Mouse (Mus musculus) heart, embryonic 10.5 days (tissue): ENCODE data around the gene Rpl18a. TPM values are rescaled to one million over a fixed set of nuclear protein-coding genes. Genes with fewer than 3 reads are reported as not detected.

Experiments
- microRNA counts: library from miRNA; unstranded; fragments of <30 nt; microRNA quantifications from one replicate; lab custom pipeline; 2017
- microRNA-seq: library from miRNA; unstranded; fragments of <30 nt; microRNA quantifications from one replicate; pipeline ENCODE4, GENCODE M21; 2017
- polyA plus RNA-seq: library from polyadenylated mRNA; unstranded; fragments of >200 nt; fragmentation: Nextera tagmentation; extraction: Ambion mirVana; gene quantifications from 2 replicates; pipeline ENCODE4 v1.2.1, GENCODE M21; 2016

Rpl18a gene
- polyA plus RNA-seq, 1 experiment from 2014 or later: 2,378 TPM

MicroRNAs encoded within 50 kb of the gene (microRNA counts, 519-probe panel; counts per million panel counts)
- not detected for microRNA mmu-miR-1969 (lab: Ali Mortazavi, UCI)

Small RNAs within 50 kb of the gene (microRNA-seq; reads per million reads assigned to microRNA genes)
- gene Mir1969 (10.9 reads per million, percentile 25 among the genes with 10 or more reads in this experiment), gene Mir7067 (not detected)

Other genes with a start within 250 kb of the Rpl18a start
- 38.0 and 42.0 TPM in 2 replicates for gene Pgpep1, start 237.0 kb downstream of the Rpl18a start, polyA plus RNA-seq
- gene Lsm4, start 224.2 kb downstream of the Rpl18a start, polyA plus RNA-seq: 344 and 410 TPM in 2 replicates
- gene Jund, start 198.5 kb downstream of the Rpl18a start, polyA plus RNA-seq: 76.3 and 116 TPM in 2 replicates
- not detected in 2 replicates for gene Iqcn, start 194.0 kb downstream of the Rpl18a start, polyA plus RNA-seq
- gene Gm3336, start 178.9 kb downstream of the Rpl18a start, polyA plus RNA-seq: not detected in 2 replicates
- 0.45 and 0.48 TPM in 2 replicates for gene Pde4c, start 173.7 kb downstream of the Rpl18a start, polyA plus RNA-seq
- gene Rab3a, start 142.7 kb downstream of the Rpl18a start, polyA plus RNA-seq: 11.2 and 14.2 TPM in 2 replicates
- 39.0 and 44.6 TPM in 2 replicates for gene Mpv17l2, start 136.5 kb downstream of the Rpl18a start, polyA plus RNA-seq
- gene Pik3r2, start 120.7 kb downstream of the Rpl18a start, polyA plus RNA-seq: 40.6 and 43.5 TPM in 2 replicates
- 7.9 and 9.3 TPM in 2 replicates for gene Mast3, start 92.4 kb downstream of the Rpl18a start, polyA plus RNA-seq
- gene Il12rb1, start 89.0 kb downstream of the Rpl18a start, polyA plus RNA-seq: 0.12 TPM in 1 of 2 replicates, not detected in the other
- 3.7 and 3.8 TPM in 2 replicates for gene Arrdc2, start 57.7 kb downstream of the Rpl18a start, polyA plus RNA-seq
- 1.1 and 1.6 TPM in 2 replicates for gene Kcnn1, start 34.2 kb downstream of the Rpl18a start, polyA plus RNA-seq
- gene Ccdc124, start 23.5 kb downstream of the Rpl18a start, polyA plus RNA-seq: 120 and 143 TPM in 2 replicates
- 0.07 and 0.29 TPM in 2 replicates for gene Slc5a5, start 4.7 kb downstream of the Rpl18a start, polyA plus RNA-seq
- gene Map1s, start 8.5 kb upstream of the Rpl18a start, polyA plus RNA-seq: 49.6 and 58.4 TPM in 2 replicates